30 mouse cellular contexts compared by ENCODE assay signal in the genomic region with DNA sequence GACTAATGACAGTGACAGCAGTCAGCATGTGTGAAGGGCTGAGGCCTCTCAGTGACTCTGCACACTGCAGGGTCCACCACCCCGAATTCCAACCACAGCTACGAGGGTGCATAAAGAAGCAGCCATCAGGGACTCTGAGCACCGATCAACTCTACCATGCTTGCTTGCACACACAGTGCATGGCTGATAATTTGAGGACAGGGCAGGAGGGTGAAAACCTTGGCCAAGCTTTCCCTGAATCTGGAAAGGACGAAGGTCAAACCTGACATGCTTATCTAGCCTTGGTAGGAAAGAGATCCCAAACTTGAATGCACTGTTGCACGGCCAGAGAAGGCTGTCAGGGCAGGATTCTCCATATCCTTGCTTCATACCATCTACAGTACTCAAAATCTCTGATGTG. TPM values are rescaled to one million over a fixed set of nuclear protein-coding genes. Genes with fewer than 3 reads are reported as not detected.
A peak's percentile ranks its signal among the peaks of the same experiment; 100 is the strongest.
DNase-seq lines count a peak whose midpoint lies in the region; ATAC-seq lines count a peak whose summit lies in the region.
"Had no signal": no experiment of that assay in that cellular context is flagged by ENCODE, and none has a peak within 500 bp of the region (broad histone marks: within the 10 kb centered on the region; RNA-seq: fewer than 3 reads in every experiment).

No protein-coding gene starts in this region.

- H3K4me2 ChIP-seq in kidney, embryonic 15.5 days = no peak overlapping the region
- H3K4me2 ChIP-seq: heart, embryonic 12.5 days; heart, embryonic 15.5 days; hindbrain, embryonic 14.5 days had no signal

- H3K36me3 ChIP-seq in kidney, embryonic 15.5 days = no peaks in the 10 kb centered on the region
- H3K36me3 ChIP-seq: forebrain, embryonic 10.5 days; heart, embryonic 12.5 days; heart, embryonic 15.5 days had no signal

- H3K27ac ChIP-seq in kidney, embryonic 15.5 days = no peak overlapping the region
- H3K27ac ChIP-seq: forebrain, embryonic 10.5 days; heart, adult 2 months; heart, embryonic 15.5 days; hindbrain, embryonic 14.5 days; hindbrain, postnatal 0 days had no signal

- peak; percentile 20 for DNase-seq in adrenal gland, postnatal 14 days
- no peak for DNase-seq in adrenal gland, postnatal 25 days
- DNase-seq in heart, adult 11 months = peak; percentile 74
- no peak for DNase-seq in heart, adult 8-10 months (ENCODE audit: low spot score)
- DNase-seq in kidney, adult 9 months = peak; percentile 13
- peak; percentile 29 for DNase-seq in testis, postnatal 10 days (ENCODE audit: low spot score)
- DNase-seq in testis, postnatal 14 days (ENCODE audit: low spot score) = no peak
- DNase-seq: cerebellum, adult 18-20 months; cerebellum, adult 9-10 months; cerebellum, postnatal 14 days; gastrocnemius, postnatal 25 days; heart, postnatal 10 days; heart, postnatal 36 days had no signal

- no peaks in the 10 kb centered on the region for H3K4me1 ChIP-seq in kidney, embryonic 15.5 days
- H3K4me1 ChIP-seq: forebrain, embryonic 10.5 days; heart, embryonic 12.5 days; heart, embryonic 15.5 days had no signal

- 80% methylated on average over 5 of the region's 5 CpGs for WGBS in kidney, embryonic 15.5 days

- no peaks in the 10 kb centered on the region for H3K27me3 ChIP-seq in kidney, embryonic 15.5 days
- H3K27me3 ChIP-seq: heart, embryonic 12.5 days; heart, embryonic 15.5 days had no signal

- no peak overlapping the region for H3K9ac ChIP-seq in kidney, embryonic 15.5 days
- H3K9ac ChIP-seq: heart, embryonic 12.5 days; heart, embryonic 15.5 days; hindbrain, embryonic 14.5 days had no signal

- H3K4me3 ChIP-seq in kidney, embryonic 15.5 days (replicated peaks) = no peak overlapping the region
- H3K4me3 ChIP-seq: forebrain, embryonic 10.5 days; heart, adult 2 months; heart, embryonic 12.5 days; heart, embryonic 15.5 days had no signal

- no peak for ATAC-seq in kidney, embryonic 15.5 days (replicated peaks; ENCODE audit: low FRiP score)
- ATAC-seq: CD4-positive, CD25-positive, alpha-beta regulatory T cell, adult 4 months; forebrain, embryonic 14.5 days; hindbrain, postnatal 0 days; inflammation-experienced regulatory T-cells, adult 6 months; intestine, embryonic 16.5 days had no signal

- H3K9me3 ChIP-seq in kidney, embryonic 15.5 days (replicated peaks) = no peaks in the 10 kb centered on the region
- H3K9me3 ChIP-seq: forebrain, embryonic 10.5 days; heart, embryonic 12.5 days; heart, embryonic 15.5 days had no signal

RNA-seq across cellular contexts. Expression of a gene that starts 21.5 kb away (rescaled TPM):
- total RNA-seq in adrenal gland, postnatal 14 days (2021) = not detected in 2 replicates
- total RNA-seq in adrenal gland, postnatal 25 days (2021) = not detected in 2 replicates
- total RNA-seq in heart, adult 8-10 months (2022) = not detected
- polyA plus RNA-seq in kidney, embryonic 15.5 days (2015; fragmentation: Nextera tagmentation; extraction: Ambion mirVana) = not detected in 2 replicates
- total RNA-seq: gastrocnemius, adult 8-10 months; gastrocnemius, postnatal 25 days; heart, adult 2 months; heart, postnatal 10 days; heart, postnatal 36 days; hindbrain, postnatal 0 days; MEL had no signal
- polyA plus RNA-seq: C2C12; CD4-positive, CD25-positive, alpha-beta regulatory T cell, adult 4 months; embryonic facial prominence, embryonic 11.5 days; embryonic facial prominence, embryonic 14.5 days; forebrain, embryonic 10.5 days; forebrain, embryonic 14.5 days; heart, adult 2 months; heart, embryonic 12.5 days; heart, embryonic 15.5 days; hindbrain, embryonic 11.5 days; hindbrain, embryonic 14.5 days; hindbrain, postnatal 0 days; inflammation-experienced regulatory T-cells, adult 6 months; intestine, embryonic 16.5 days had no signal

RNA-seq across cellular contexts. Expression of a gene that starts 23.5 kb away (rescaled TPM):
- total RNA-seq in adrenal gland, postnatal 14 days (2021) = not detected in 2 replicates
- total RNA-seq in adrenal gland, postnatal 25 days (2021) = not detected in 2 replicates
- total RNA-seq in heart, adult 8-10 months (2022) = not detected
- not detected in 2 replicates for polyA plus RNA-seq in kidney, embryonic 15.5 days (2015; fragmentation: Nextera tagmentation; extraction: Ambion mirVana)
- total RNA-seq: gastrocnemius, adult 8-10 months; gastrocnemius, postnatal 25 days; heart, adult 2 months; heart, postnatal 10 days; heart, postnatal 36 days; hindbrain, postnatal 0 days; MEL had no signal
- polyA plus RNA-seq: C2C12; CD4-positive, CD25-positive, alpha-beta regulatory T cell, adult 4 months; embryonic facial prominence, embryonic 11.5 days; embryonic facial prominence, embryonic 14.5 days; forebrain, embryonic 10.5 days; forebrain, embryonic 14.5 days; heart, embryonic 15.5 days; hindbrain, embryonic 11.5 days; hindbrain, embryonic 14.5 days; hindbrain, postnatal 0 days; inflammation-experienced regulatory T-cells, adult 6 months; intestine, embryonic 16.5 days had no signal

RNA-seq across cellular contexts. Expression of a gene that starts 33.4 kb away (rescaled TPM):
- total RNA-seq in adrenal gland, postnatal 14 days (2021) = not detected in 2 replicates
- 0.21 TPM in 1 of 2 replicates, not detected in the other for total RNA-seq in adrenal gland, postnatal 25 days (2021)
- total RNA-seq in heart, adult 8-10 months (2022) = not detected
- polyA plus RNA-seq in kidney, embryonic 15.5 days (2015; fragmentation: Nextera tagmentation; extraction: Ambion mirVana) = not detected in 2 replicates
- total RNA-seq: gastrocnemius, adult 8-10 months; gastrocnemius, postnatal 25 days; heart, adult 2 months; heart, postnatal 10 days; heart, postnatal 36 days; hindbrain, postnatal 0 days; MEL had no signal
- polyA plus RNA-seq: C2C12; CD4-positive, CD25-positive, alpha-beta regulatory T cell, adult 4 months; embryonic facial prominence, embryonic 11.5 days; embryonic facial prominence, embryonic 14.5 days; forebrain, embryonic 10.5 days; forebrain, embryonic 14.5 days; heart, adult 2 months; heart, embryonic 12.5 days; heart, embryonic 15.5 days; hindbrain, embryonic 11.5 days; hindbrain, embryonic 14.5 days; hindbrain, postnatal 0 days; inflammation-experienced regulatory T-cells, adult 6 months; intestine, embryonic 16.5 days had no signal

Comparison
In these comparisons a context has a peak if more than half of its experiments do, and no peak if none do; other contexts are left out.
1. DNase-seq: peak in adrenal gland, postnatal 14 days (single experiment), heart, adult 11 months (single experiment), kidney, adult 9 months (single experiment) and testis, postnatal 10 days (single experiment); none in adrenal gland, postnatal 25 days (single experiment), heart, adult 8-10 months (single experiment) and testis, postnatal 14 days (single experiment).